Mouse (Mus musculus): ENCODE results near the gene Eml2. TPM values are rescaled to one million over a fixed set of nuclear protein-coding genes. Genes with fewer than 3 reads are reported as not detected.

Eml2 gene
- polyA plus RNA-seq, 1 experiment from 2014 or later, result 14.4 TPM

DNA sequence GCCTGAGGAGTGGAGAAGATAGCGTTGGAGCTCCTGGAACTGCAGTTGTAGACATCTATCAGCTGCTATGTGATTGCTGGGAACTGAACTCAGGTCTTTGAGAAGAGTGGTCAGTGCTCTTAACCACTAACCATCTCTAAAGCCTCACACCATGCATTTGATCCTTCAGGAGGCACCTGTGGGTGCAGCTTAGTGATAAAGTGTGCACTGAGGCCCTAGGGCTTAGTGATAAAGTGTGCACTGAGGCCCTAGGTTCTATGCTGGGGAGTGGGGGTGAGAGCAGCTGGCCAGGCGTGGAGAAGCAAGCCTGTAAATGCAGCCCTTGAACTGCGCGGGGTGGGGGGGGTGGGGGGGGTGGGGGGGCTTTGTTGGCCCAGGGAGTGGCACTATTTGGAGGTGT lies 63.8 kb downstream of the Eml2 start:
- Histone ChIP-seq H3K27ac (ENCODE audit: low read length) (peak overlapping the region; percentile 37), H3K9me3 (ENCODE audit: control insufficient read depth, low read length) (no peaks in the 10 kb centered on the region), H3K4me1 (replicated peaks; ENCODE audit: control insufficient read depth, insufficient read depth, low read length) (peaks cover 8% of the 10 kb centered on the region), H3K9ac (replicated peaks; ENCODE audit: low read depth, low read length) (no peak overlapping the region), H3K27me3 (replicated peaks; ENCODE audit: control insufficient read depth, insufficient read depth, low read length) (no peaks in the 10 kb centered on the region), H3K36me3 (ENCODE audit: control insufficient read depth, insufficient read depth) (0 out of 2 replicates have a peak, but pooled peaks cover 2% of the 10 kb centered on the region), H3K4me2 (ENCODE audit: low read length) (no peak overlapping the region), H3K4me3 (replicated peaks; ENCODE audit: low read length) (no peak overlapping the region)
- WGBS, result 71% methylated on average over 2 of the region's 4 CpGs
- ATAC-seq, result no peak

DNA sequence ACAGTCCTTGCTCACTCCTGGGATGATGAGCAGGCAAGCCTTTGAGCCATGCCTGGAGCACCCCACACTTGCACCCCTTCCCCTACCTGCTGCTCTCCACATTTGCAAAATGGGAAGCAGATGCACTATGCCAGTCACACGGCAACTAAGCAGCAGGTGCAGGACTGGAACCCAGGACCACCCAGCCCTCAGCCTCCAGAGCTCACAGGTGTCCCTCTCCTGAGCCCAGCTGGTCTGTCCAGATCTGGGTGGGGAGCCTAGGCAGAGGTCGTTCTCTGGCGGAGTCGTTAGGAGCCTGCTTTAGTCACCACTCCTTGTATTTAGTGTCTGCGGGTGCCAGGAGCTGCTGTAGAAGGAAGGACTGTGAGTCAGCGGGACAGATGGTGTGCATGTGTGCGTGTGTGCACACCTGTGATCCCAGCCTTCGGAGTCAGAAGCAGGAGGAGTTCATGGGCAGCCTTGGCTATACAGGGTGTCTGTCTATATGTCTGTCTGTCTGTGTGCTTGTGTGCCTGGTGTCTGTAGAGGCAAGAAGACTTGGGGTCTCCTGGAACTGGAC lies 64.8 kb downstream of the Eml2 start:
- H3K27me3 ChIP-seq (replicated peaks; ENCODE audit: control insufficient read depth, insufficient read depth, low read length), result no peaks in the 10 kb centered on the region
- no peaks in the 10 kb centered on the region for H3K9me3 ChIP-seq (ENCODE audit: control insufficient read depth, low read length)
- no peak overlapping the region for H3K4me2 ChIP-seq (ENCODE audit: low read length)
- H3K36me3 ChIP-seq (ENCODE audit: control insufficient read depth, insufficient read depth), result 0 out of 2 replicates have a peak, but pooled peaks cover 2% of the 10 kb centered on the region
- no peak overlapping the region for H3K9ac ChIP-seq (replicated peaks; ENCODE audit: low read depth, low read length)
- ATAC-seq, result no peak
- peaks cover 8% of the 10 kb centered on the region for H3K4me1 ChIP-seq (replicated peaks; ENCODE audit: control insufficient read depth, insufficient read depth, low read length)
- H3K27ac ChIP-seq (ENCODE audit: low read length), result no peak overlapping the region
- WGBS, result 76% methylated on average over 8 of the region's 8 CpGs
- H3K4me3 ChIP-seq (replicated peaks; ENCODE audit: low read length), result no peak overlapping the region

DNA sequence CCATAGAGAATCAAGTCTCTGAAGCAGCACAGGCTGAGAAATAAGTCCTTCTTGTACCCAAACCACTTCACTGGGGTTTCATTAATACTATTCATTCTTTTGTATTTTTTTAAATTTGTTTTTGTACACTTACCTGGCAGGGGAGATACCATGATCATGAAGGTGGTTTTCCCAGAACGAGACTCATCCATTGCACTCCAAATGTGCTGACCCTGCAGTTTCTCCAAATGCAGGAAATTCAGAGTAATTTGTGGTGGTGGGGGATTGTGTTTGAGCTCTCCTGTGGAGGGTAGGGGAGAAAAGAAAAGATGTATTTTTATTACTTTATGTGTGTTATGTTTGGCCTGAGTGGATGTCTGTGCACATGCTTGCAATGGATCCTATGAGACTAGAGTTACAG lies 65.8 kb downstream of the Eml2 start:
- Histone ChIP-seq H3K9ac (replicated peaks; ENCODE audit: low read depth, low read length) (no peak overlapping the region), H3K4me3 (replicated peaks; ENCODE audit: low read length) (no peak overlapping the region), H3K9me3 (ENCODE audit: control insufficient read depth, low read length) (no peaks in the 10 kb centered on the region), H3K4me1 (replicated peaks; ENCODE audit: control insufficient read depth, insufficient read depth, low read length) (peaks cover 5% of the 10 kb centered on the region), H3K27me3 (replicated peaks; ENCODE audit: control insufficient read depth, insufficient read depth, low read length) (no peaks in the 10 kb centered on the region), H3K36me3 (ENCODE audit: control insufficient read depth, insufficient read depth) (0 out of 2 replicates have a peak, but pooled peaks cover 2% of the 10 kb centered on the region), H3K27ac (ENCODE audit: low read length) (no peak overlapping the region), H3K4me2 (ENCODE audit: low read length) (no peak overlapping the region)
- 86% methylated on average over 1 of the region's 1 CpGs for WGBS
- ATAC-seq, result no peak

DNA sequence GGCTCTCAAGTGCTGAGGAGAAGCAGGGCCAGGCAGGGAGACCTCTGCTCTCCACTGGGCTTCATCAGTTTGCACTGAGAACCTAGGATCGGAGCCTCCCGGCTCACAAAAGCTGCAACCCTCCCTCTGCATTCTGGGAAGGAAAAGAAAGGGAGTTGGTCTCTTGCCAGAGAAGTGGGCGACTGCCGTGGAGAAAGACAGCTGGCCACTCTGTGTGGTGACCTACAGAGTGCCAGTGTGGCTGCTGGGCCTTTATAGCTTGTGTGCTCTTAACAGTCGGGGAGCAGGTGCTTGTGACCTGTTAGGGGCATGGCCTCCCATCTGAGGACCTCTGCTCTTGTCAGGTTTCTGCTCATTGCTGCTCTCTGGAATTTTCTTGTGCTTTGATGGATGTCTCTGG lies 67.6 kb downstream of the Eml2 start:
- no peak for ATAC-seq
- WGBS, result 35% methylated on average over 5 of the region's 5 CpGs
- Histone ChIP-seq H3K36me3 (ENCODE audit: control insufficient read depth, insufficient read depth) (0 out of 2 replicates have a peak, but pooled peaks cover 2% of the 10 kb centered on the region), H3K4me3 (replicated peaks; ENCODE audit: low read length) (no peak overlapping the region), H3K27me3 (replicated peaks; ENCODE audit: control insufficient read depth, insufficient read depth, low read length) (no peaks in the 10 kb centered on the region), H3K27ac (ENCODE audit: low read length) (no peak overlapping the region), H3K9me3 (ENCODE audit: control insufficient read depth, low read length) (no peaks in the 10 kb centered on the region), H3K4me2 (ENCODE audit: low read length) (no peak overlapping the region), H3K4me1 (replicated peaks; ENCODE audit: control insufficient read depth, insufficient read depth, low read length) (peaks cover 5% of the 10 kb centered on the region), H3K9ac (replicated peaks; ENCODE audit: low read depth, low read length) (no peak overlapping the region)

DNA sequence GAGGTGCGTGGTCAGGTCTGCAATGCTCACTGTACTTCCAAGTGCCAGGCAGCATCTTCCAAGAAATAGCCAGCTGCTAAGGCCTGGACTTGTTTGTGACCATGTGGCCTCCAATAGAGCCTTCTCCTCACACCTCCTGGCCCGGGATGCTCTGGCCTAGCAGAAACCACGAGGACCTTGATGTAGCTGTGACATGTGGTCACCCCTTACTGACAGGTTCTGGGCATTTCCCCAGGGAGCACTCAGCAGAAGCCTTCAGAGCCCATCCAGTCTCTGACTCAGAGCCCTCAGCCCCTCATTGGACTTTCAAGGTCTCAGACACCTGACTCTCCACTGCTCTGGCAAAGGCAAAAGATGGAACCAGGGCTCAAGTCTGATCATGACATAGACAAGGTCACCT lies 68.9 kb downstream of the Eml2 start:
- H3K36me3 ChIP-seq (ENCODE audit: control insufficient read depth, insufficient read depth), result 0 out of 2 replicates have a peak, but pooled peaks cover 2% of the 10 kb centered on the region
- no peak overlapping the region for H3K4me2 ChIP-seq (ENCODE audit: low read length)
- H3K4me1 ChIP-seq (replicated peaks; ENCODE audit: control insufficient read depth, insufficient read depth, low read length), result no peaks in the 10 kb centered on the region
- 86% methylated on average over 3 of the region's 3 CpGs for WGBS
- ATAC-seq, result no peak
- H3K27ac ChIP-seq (ENCODE audit: low read length), result no peak overlapping the region
- H3K4me3 ChIP-seq (replicated peaks; ENCODE audit: low read length), result no peak overlapping the region
- H3K27me3 ChIP-seq (replicated peaks; ENCODE audit: control insufficient read depth, insufficient read depth, low read length), result no peaks in the 10 kb centered on the region
- H3K9ac ChIP-seq (replicated peaks; ENCODE audit: low read depth, low read length), result no peak overlapping the region
- no peaks in the 10 kb centered on the region for H3K9me3 ChIP-seq (ENCODE audit: control insufficient read depth, low read length)

DNA sequence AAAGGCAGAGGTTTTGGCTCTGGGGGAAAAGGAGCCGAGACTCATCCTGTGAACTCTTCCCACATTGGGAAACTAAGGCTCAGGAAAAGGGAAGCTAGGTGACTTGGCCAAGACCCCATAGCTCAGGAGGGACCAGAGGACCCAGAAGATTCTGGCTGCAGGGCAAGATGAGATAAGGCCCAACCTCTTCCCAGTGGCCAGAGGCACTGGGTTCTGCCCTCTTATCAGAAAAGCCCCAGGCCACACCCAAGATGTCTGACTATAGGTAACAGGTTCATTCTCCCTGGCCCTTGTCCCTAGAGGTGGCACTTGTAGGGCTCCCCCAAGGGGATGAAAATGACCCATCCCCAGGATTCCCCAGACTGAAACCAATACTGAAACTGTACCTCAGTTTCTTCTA lies 70.6 kb downstream of the Eml2 start:
- ATAC-seq, result no peak
- Histone ChIP-seq H3K9me3 (ENCODE audit: control insufficient read depth, low read length) (no peaks in the 10 kb centered on the region), H3K9ac (replicated peaks; ENCODE audit: low read depth, low read length) (no peak overlapping the region), H3K4me1 (replicated peaks; ENCODE audit: control insufficient read depth, insufficient read depth, low read length) (no peaks in the 10 kb centered on the region), H3K27ac (ENCODE audit: low read length) (no peak overlapping the region), H3K4me2 (ENCODE audit: low read length) (no peak overlapping the region), H3K36me3 (ENCODE audit: control insufficient read depth, insufficient read depth) (0 out of 2 replicates have a peak, but pooled peaks cover 2% of the 10 kb centered on the region), H3K4me3 (replicated peaks; ENCODE audit: low read length) (no peak overlapping the region), H3K27me3 (replicated peaks; ENCODE audit: control insufficient read depth, insufficient read depth, low read length) (no peaks in the 10 kb centered on the region)
- WGBS, result 96% methylated on average over 1 of the region's 1 CpGs

DNA sequence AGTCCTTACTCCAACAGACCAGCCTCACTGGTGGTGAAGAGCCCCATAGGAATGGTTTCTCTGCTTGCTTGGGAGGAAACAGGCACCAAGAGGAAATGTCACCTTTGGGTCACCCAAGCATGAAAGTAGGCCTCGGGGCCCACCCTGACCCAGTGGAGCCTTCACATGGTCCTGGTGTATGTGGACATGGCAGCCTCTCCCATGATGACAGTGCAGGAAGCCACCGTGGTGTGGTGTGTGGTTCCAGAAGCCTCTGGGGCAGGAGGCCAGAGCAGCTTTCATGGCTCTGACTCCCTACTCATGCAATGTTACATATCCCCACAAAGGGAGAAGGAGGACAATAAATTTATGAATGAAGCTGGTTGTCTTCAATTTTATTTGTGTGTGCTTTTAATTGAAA lies 71.3 kb downstream of the Eml2 start:
- Histone ChIP-seq H3K27me3 (replicated peaks; ENCODE audit: control insufficient read depth, insufficient read depth, low read length) (no peaks in the 10 kb centered on the region), H3K36me3 (ENCODE audit: control insufficient read depth, insufficient read depth) (0 out of 2 replicates have a peak, but pooled peaks cover 2% of the 10 kb centered on the region)
- WGBS, result 94% methylated on average over 2 of the region's 2 CpGs

DNA sequence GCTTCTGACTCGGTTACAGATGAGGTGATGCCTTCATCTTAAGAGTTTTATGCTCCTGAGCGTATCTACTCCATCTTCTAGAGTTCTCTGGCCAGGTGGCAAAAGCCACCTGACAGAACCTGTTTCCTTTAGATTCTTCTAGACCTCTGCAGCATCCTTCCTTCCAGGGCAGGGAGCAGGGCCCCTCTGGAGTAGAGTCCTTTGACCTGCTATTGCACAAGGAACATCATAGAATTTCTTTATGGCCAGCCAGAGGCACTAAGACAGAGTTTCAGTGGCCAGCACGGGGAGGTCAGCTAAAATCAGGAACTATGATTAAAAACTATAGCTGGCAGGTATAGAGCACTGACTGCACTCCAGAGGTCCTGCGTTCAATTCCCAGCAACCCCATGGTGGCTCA lies 75.9 kb downstream of the Eml2 start:
- H3K9me3 ChIP-seq (ENCODE audit: control insufficient read depth, low read length), result no peaks in the 10 kb centered on the region
- H3K4me3 ChIP-seq (replicated peaks; ENCODE audit: low read length), result no peak overlapping the region
- no peak overlapping the region for H3K27ac ChIP-seq (ENCODE audit: low read length)
- no peak overlapping the region for H3K4me2 ChIP-seq (ENCODE audit: low read length)
- H3K27me3 ChIP-seq (replicated peaks; ENCODE audit: control insufficient read depth, insufficient read depth, low read length), result no peaks in the 10 kb centered on the region
- H3K9ac ChIP-seq (replicated peaks; ENCODE audit: low read depth, low read length), result no peak overlapping the region
- ATAC-seq, result no peak
- no peaks in the 10 kb centered on the region for H3K36me3 ChIP-seq (ENCODE audit: control insufficient read depth, insufficient read depth)
- 85% methylated on average over 4 of the region's 4 CpGs for WGBS
- no peaks in the 10 kb centered on the region for H3K4me1 ChIP-seq (replicated peaks; ENCODE audit: control insufficient read depth, insufficient read depth, low read length)

More for the DNA sequence above, 71.3 kb downstream of the Eml2 start:
- Histone ChIP-seq H3K4me2 (ENCODE audit: low read length) (no peak overlapping the region), H3K4me3 (replicated peaks; ENCODE audit: low read length) (no peak overlapping the region), H3K9me3 (ENCODE audit: control insufficient read depth, low read length) (no peaks in the 10 kb centered on the region), H3K9ac (replicated peaks; ENCODE audit: low read depth, low read length) (no peak overlapping the region), H3K27ac (ENCODE audit: low read length) (no peak overlapping the region), H3K4me1 (replicated peaks; ENCODE audit: control insufficient read depth, insufficient read depth, low read length) (no peaks in the 10 kb centered on the region)
- no peak for ATAC-seq

DNA sequence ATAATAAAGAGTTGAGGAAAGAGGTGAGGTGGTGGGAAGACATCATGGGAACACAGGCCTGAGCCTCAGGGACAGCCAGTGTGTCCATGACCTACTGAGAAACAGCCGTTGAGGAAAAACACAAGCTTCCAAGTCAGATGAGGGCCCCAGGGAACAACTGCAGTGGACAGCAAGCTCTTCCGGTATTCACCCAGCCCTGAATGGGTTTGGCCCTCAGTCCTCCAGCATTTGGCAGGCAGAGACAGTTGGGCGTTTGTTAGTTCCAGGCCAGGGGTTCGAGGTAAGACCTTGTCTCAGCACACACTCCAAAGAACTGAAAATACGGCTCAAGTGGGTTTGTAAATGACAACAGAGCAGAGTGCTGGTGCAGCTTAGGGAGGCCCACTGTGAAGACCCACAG lies 77.2 kb downstream of the Eml2 start:
- no peaks in the 10 kb centered on the region for H3K9me3 ChIP-seq (ENCODE audit: control insufficient read depth, low read length)
- no peak overlapping the region for H3K4me2 ChIP-seq (ENCODE audit: low read length)
- peaks cover 10% of the 10 kb centered on the region for H3K36me3 ChIP-seq (ENCODE audit: control insufficient read depth, insufficient read depth)
- no peaks in the 10 kb centered on the region for H3K27me3 ChIP-seq (replicated peaks; ENCODE audit: control insufficient read depth, insufficient read depth, low read length)
- 63% methylated on average over 5 of the region's 5 CpGs for WGBS
- no peaks in the 10 kb centered on the region for H3K4me1 ChIP-seq (replicated peaks; ENCODE audit: control insufficient read depth, insufficient read depth, low read length)
- H3K9ac ChIP-seq (replicated peaks; ENCODE audit: low read depth, low read length), result no peak overlapping the region
- H3K4me3 ChIP-seq (replicated peaks; ENCODE audit: low read length), result no peak overlapping the region
- no peak for ATAC-seq
- no peak overlapping the region for H3K27ac ChIP-seq (ENCODE audit: low read length)

DNA sequence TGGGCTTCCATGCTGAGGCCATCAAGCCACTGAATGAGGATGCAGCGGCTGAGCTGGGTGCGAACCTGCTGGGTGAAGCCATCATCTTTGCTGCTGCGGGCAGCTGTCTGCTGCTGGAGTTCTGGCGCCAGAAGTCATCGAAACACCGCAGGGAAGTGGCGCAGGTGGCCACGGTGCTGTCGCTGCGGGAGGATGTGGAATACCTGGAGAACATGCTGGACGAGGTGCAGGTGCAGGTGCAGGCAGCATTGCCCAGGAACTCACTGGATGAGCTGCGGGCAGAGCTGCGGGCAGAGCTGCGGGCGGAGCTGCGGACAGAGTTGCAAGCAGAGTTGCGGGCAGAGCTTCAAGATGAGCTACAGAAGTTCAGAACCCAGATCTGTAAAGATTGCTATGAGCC lies 79.2 kb downstream of the Eml2 start:
- WGBS, result 92% methylated on average over 17 of the region's 17 CpGs
- H3K27me3 ChIP-seq (replicated peaks; ENCODE audit: control insufficient read depth, insufficient read depth, low read length), result no peaks in the 10 kb centered on the region
- H3K4me2 ChIP-seq (ENCODE audit: low read length), result no peak overlapping the region
- H3K9me3 ChIP-seq (ENCODE audit: control insufficient read depth, low read length), result no peaks in the 10 kb centered on the region
- H3K36me3 ChIP-seq (ENCODE audit: control insufficient read depth, insufficient read depth), result peaks cover 13% of the 10 kb centered on the region
- ATAC-seq, result no peak
- H3K27ac ChIP-seq (ENCODE audit: low read length), result no peak overlapping the region
- H3K9ac ChIP-seq (replicated peaks; ENCODE audit: low read depth, low read length), result no peak overlapping the region
- no peak overlapping the region for H3K4me3 ChIP-seq (replicated peaks; ENCODE audit: low read length)
- H3K4me1 ChIP-seq (replicated peaks; ENCODE audit: control insufficient read depth, insufficient read depth, low read length), result no peaks in the 10 kb centered on the region
